Mouse (Mus musculus) G1E (cell line): ENCODE measurements around the gene Nrxn3.

Source experiments
- CTCF ChIP-seq: IDR thresholded peaks from 2 replicates; pipeline ENCODE4 v1.5.1; 2012; ENCODE audit warnings: low read depth, low read length, inconsistent platforms, mixed read lengths
- GATA1 ChIP-seq: IDR thresholded peaks from 2 replicates; pipeline ENCODE4 v1.6.1; 2012; ENCODE audit warnings: borderline replicate concordance, low read length, inconsistent platforms, mixed read lengths
- TAL1 ChIP-seq: conservative IDR thresholded peaks from 2 replicates; pipeline ENCODE4 v1.6.1; 2012; ENCODE audit warnings: low read depth, low read length, inconsistent platforms, mixed read lengths

DNA sequence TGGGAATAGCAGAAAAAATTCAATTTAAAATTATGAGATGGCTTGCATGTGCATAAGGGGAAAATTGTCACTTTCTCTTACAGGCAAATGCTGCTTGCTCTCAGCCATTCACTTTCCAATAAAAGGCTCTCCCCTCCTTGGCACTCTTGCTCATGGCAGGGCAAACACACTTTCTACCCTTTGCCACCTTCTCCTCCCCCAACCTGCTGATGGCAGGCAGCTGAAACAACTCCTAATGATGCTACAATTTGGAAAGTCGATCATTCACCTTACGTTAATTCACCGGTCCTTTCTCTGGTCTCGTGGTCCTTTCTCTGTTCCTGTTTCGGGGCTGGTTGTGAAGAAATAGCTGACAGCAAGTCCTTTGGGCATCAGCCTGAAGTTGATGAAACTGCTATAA is 1091.0 kb downstream of the Nrxn3 start:
- TF ChIP-seq CTCF = no peak
- TF ChIP-seq GATA1 = no peak
- no peak for TF ChIP-seq TAL1
